Mouse (Mus musculus) testis, adult 2 months (tissue): ENCODE data around the gene Zfp383.

Source experiments
- CTCF ChIP-seq: fragments of 200-500 bp; IDR thresholded peaks from 2 replicates; pipeline ENCODE4 v1.5.1; 2012; ENCODE audit warnings: low read depth, mild to moderate bottlenecking, inconsistent platforms, low read length, moderate library complexity; ENCODE audit not compliant: control insufficient read depth, insufficient read depth, insufficient replicate concordance
- POLR2A ChIP-seq: fragments of 200-500 bp; IDR thresholded peaks from 2 replicates; pipeline ENCODE4 v1.6.1; 2012; ENCODE audit warnings: low read depth, mild to moderate bottlenecking, inconsistent platforms, low read length, moderate library complexity; ENCODE audit not compliant: control insufficient read depth

DNA sequence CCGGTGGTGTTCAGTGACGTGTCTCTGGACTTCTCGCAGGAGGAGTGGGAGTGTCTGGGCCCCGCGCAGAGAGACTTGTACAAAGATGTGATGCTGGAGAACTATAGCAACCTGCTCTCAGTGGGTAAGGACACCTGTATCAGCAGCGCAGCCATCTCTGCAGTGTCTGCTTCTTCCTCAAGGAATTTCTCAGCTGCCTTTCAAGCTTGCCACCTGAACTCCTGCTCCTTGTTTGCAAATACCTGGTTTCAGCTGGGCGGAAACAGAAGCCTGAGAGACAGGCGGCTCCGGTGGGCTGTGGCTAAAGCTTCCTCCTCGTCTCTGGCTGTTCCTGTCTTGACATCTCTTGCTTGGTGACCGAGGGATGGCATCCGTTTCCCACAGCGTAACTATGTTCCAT lies 4.1 kb downstream of the Zfp383 start:
- TF ChIP-seq CTCF (no peak), POLR2A (no peak)
